Mouse (Mus musculus) embryo, embryonic 11.5 days (tissue): ENCODE measurements around the gene Def8.

ENCODE experiments used
- DNase-seq: peaks from one replicate; pipeline ENCODE4 v3.0.0-alpha.2; 2012; ENCODE audit warnings: low read depth, low spot score

Def8 gene

DNA sequence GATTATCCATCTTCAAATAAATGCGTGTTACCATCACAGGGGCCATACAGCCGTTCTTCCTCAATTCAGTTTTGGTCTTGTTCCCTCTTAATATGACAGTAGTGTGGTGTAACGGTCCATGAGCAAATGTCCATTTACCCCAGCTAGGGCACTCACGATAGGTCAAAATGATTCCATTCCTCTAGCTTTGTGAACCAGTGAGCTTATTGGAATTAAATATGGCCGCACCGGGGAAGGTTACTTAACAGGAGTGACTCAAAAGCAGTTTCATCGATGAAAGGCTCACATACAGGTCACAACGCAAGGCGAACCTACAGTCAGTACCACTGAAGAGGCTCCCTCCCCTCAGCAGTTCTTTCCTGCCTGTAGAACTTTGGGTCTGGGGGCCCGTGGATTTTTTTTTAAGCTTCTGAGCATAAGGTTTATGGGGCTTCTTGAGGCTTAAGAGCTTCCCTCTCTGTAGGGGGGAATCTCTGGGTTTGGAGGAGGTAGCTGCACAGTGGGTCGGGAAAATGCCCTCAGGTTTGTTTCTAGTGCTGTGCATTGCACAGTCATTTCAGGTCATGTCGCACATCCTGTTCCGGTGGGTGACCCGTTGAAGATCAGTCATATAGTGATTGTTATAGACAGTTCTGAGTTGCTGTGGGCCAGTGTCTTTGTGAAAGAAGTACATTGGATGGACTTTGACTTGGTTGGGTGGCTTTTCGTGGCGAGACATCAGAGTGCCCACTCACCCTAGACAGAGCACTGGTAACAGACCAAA, 55.3 kb downstream of the Def8 start:
- no peak for DNase-seq

GRCm38 (mm10) chr8:123482627-123483026, 59.3 kb downstream of the Def8 start:
- DNase-seq = no peak

DNA sequence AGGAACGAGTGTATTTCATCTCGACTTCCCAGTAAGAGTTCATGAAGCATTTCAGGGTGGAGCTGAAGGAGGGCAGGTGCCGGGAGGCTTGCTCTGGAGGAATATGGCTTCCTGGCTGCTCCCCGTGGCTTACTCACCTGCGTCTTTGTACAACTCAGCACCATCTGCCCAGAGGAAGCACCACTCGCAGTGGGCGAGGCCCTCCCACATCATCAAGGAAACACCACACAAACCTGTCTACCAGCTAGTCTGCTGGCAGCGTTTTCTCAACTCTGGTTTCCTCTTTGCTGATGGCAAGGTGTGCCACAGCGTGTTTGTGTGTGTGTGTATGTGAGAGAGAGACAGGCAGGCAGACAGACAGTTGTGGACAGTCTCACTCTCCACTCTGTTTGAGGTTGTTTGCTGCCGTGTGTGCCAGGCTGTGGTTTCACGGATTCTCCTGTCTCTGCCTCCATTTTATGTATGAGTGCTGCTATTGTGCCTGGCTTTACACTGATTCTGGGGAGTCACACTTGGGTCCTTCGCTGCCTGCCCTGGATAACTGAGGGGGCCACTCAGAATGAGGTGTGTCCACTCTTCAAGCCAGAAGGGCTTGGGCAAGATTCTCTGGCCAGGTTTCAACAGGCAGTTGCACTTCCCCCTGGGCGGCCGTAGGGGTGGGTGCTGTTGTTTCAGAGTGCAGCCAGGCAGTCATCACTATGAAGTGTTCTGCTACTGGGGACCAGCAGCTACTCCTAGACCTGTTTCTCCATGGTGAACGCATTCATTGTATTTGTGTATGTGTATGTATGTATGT, 68.2 kb downstream of the Def8 start:
- DNase-seq = no peak

- no peak for DNase-seq
Measured at GRCm38 (mm10) chr8:123492898-123493297, 69.6 kb downstream of the Def8 start.

DNA sequence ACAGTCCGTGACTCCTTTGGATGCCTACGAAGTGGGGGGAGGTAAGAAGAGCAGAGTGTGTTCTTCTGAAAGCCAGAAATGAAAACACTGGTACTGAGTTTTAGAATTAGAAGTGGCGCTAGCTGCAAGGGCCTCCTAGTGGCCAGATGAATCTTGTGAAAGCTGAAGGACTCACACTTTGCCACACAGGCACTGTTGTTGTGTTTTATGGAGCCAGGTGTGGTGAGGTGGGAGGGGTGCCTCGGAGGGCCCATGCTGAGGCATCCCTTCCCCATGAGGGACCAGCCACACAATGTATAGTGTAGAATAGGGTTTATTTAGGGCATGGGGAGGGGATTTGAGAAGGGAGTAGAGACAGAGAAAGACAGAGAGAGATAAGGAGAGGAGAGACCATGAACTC, 74.4 kb downstream of the Def8 start:
- no peak for DNase-seq

DNA sequence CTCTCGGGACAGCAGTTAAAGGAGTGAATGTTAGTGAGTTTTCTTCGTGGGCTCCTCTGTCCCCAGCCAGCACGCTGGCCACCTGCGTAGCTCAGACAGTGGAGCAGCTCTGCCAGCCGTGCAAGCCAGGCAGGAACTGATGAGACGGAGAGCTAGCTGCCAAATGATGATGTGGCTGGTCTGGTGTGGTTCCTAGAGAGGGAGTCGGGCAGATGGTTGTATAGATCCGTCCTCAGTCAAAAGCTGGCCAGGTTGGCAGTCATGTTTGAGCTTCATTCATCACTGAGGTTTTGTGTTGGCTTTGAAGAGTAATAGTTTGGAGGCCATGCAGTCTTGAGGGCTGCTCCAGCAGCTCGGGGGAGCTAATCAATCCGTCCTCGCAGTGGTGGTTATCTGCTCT, 75.6 kb downstream of the Def8 start:
- no peak for DNase-seq

DNA sequence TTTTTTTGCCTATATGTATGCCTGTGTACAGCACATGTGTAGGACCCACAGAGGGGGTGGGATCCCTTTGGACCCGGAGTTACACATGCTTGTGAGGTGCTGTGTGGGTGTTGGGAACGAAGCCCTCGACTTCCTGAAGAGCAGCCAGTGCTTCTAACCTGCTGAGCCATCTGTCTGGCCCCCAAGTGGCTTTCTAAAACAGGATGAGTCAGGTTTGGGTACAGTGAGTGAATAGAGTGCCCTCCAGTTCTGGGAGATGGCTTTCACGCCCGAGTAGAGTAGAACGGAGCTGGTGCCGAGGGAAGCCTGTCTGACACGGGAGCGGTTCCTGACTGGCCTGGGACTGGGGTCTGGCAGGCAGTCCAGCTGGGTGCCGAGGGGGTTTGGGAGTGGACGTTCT, 76.2 kb downstream of the Def8 start:
- no peak for DNase-seq

GRCm38 (mm10) chr8:123502192-123502591, 78.9 kb downstream of the Def8 start:
- no peak for DNase-seq

GRCm38 (mm10) chr8:123503801-123504467, 80.6 kb downstream of the Def8 start:
- no peak for DNase-seq

DNA sequence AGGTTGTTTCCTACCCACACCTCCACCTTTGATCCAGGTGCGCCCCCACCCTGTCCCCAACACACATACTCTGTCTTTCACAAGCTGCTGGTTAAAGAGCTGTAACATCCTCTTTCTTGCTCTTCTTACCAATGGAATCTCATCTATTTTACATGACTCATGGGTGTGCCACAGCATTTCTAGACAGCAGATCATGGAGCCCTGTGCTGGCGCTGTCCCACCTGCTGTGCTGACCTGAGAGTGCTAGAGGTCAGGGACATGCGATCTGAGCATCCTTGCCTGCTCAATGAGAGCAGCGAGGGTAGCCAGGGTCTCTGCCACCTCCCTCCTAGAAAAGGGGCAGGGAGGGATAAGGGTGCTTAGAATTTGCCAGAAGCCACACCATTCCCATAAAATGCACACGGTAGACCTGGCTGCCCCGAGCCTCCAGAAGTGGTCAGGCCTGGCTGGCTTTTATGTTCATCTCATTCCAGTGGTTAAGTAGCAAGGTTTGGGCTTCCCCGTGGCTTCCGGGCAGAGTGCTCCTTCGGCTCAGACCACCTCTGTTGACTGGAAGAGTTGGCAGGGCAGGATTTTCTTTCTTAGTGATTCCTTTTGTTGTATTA, 81.4 kb downstream of the Def8 start:
- DNase-seq = no peak

DNA sequence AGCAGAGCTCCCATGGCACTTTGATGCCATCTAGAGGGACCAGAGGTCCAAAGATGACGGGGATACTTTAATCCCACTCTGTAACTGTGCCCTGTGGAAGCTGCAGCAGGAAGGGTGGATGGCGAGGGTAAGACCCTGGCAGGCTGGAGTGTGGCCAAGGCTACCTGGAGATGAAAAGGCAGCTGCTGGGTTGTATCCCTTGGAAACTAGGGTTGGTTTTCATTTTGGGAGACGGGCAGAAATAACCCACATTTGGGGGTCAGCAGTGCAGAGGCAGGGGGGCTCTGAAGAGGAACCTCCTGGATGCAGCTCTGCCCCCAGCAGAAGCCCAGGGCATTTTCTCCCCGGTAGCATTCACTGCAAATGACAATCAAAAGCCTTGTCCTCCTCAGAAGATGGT, 81.9 kb downstream of the Def8 start:
- DNase-seq = no peak

GRCm38 (mm10) chr8:123505695-123506094, 82.4 kb downstream of the Def8 start:
- no peak for DNase-seq

DNA sequence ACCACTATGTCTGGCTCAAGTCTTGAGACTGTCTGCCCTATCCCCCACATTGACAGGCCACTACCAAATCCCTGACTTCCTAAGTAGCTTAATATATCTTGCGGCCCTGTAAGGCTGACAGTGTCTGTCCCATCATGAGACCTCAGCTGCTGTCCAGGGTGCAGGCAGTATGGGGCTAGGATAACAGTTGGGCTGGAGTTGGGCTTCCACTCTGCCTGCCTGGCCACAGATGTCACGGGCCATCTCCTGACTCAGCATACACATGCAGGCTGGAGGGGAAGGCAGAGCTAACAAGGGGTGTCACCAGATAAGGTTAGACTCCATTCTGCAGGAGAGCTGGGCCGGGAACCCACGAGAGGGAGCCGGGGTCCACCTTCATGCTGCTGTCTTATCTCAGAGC, 83.8 kb downstream of the Def8 start:
- DNase-seq = no peak

- DNase-seq = no peak
Measured at GRCm38 (mm10) chr8:123510819-123511218, 87.5 kb downstream of the Def8 start.
